In genomic region chr19:46849443-46849997, GRCm38 (mm10) we compare ENCODE assay signal across 9 mouse cellular contexts.
DNase-seq lines count a peak whose midpoint lies in the region; ATAC-seq and TF ChIP-seq lines count a peak whose summit lies in the region.
"Had no signal": no experiment of that assay in that cellular context is flagged by ENCODE, and none has a peak within 500 bp of the region (broad histone marks: within the 10 kb centered on the region; RNA-seq: fewer than 3 reads in every experiment).

No protein-coding gene starts in this region.

- no peaks in the 10 kb centered on the region for H3K36me3 ChIP-seq in kidney, embryonic 14.5 days (ENCODE audit: control insufficient read depth, insufficient read depth, low read length)
- H3K36me3 ChIP-seq in forebrain, postnatal 0 days (ENCODE audit: insufficient read depth): no peaks in the 10 kb centered on the region
- H3K36me3 ChIP-seq: heart, embryonic 15.5 days had no signal

- WGBS in kidney, embryonic 14.5 days: 57% methylated on average over 9 of the region's 9 CpGs
- 79% methylated on average over 9 of the region's 9 CpGs for WGBS in forebrain, postnatal 0 days

- H3K27me3 ChIP-seq in kidney, embryonic 14.5 days (ENCODE audit: control insufficient read depth, insufficient read depth, low read length): no peaks in the 10 kb centered on the region
- H3K27me3 ChIP-seq in forebrain, postnatal 0 days (ENCODE audit: insufficient read depth, low read length): no peaks in the 10 kb centered on the region
- H3K27me3 ChIP-seq: heart, embryonic 15.5 days had no signal

- peak; percentile 68 for DNase-seq in kidney, adult 11 months
- peak; percentile 90 for DNase-seq in c-Kit-positive CD71-positive TER-119-positive erythroid progenitor cells, embryonic 14.5 days (ENCODE audit: low spot score)
- peak; percentile 65 to 78 for DNase-seq in kidney, postnatal 36 days
- DNase-seq in spleen, postnatal 36 days (ENCODE audit: low spot score in 2 of 2): peak; percentile 68 to 84
- DNase-seq in embryo, embryonic 10 days (ENCODE audit: low spot score): no peak
- no peak for DNase-seq in lung, postnatal 25 days (ENCODE audit: low spot score)
- DNase-seq in forebrain, postnatal 0 days: no peak

- H3K9ac ChIP-seq in kidney, embryonic 14.5 days (ENCODE audit: low read depth, low read length): no peak overlapping the region
- no peak overlapping the region for H3K9ac ChIP-seq in forebrain, postnatal 0 days
- H3K9ac ChIP-seq: heart, embryonic 15.5 days had no signal

- ATAC-seq in kidney, embryonic 14.5 days (ENCODE audit: low FRiP score, low TSS enrichment): no peak
- ATAC-seq in forebrain, postnatal 0 days: no peak

- H3K9me3 ChIP-seq in kidney, embryonic 14.5 days (ENCODE audit: control insufficient read depth, low read length): no peaks in the 10 kb centered on the region
- H3K9me3 ChIP-seq in forebrain, postnatal 0 days (ENCODE audit: low read length): no peaks in the 10 kb centered on the region
- H3K9me3 ChIP-seq: heart, embryonic 15.5 days had no signal

- H3K4me3 ChIP-seq in kidney, embryonic 14.5 days (ENCODE audit: low read length): no peak overlapping the region
- H3K4me3 ChIP-seq in forebrain, postnatal 0 days (ENCODE audit: low read depth, low read length): no peak overlapping the region
- H3K4me3 ChIP-seq: heart, embryonic 15.5 days had no signal

- H3K27ac ChIP-seq in kidney, embryonic 14.5 days (ENCODE audit: low read depth, low read length): no peak overlapping the region
- no peak overlapping the region for H3K27ac ChIP-seq in forebrain, postnatal 0 days (ENCODE audit: low read depth, low read length)

- H3K4me2 ChIP-seq in kidney, embryonic 14.5 days (replicated peaks; ENCODE audit: low read depth, low read length): no peak overlapping the region
- no peak overlapping the region for H3K4me2 ChIP-seq in forebrain, postnatal 0 days (ENCODE audit: low read depth)

- no peak for TF ChIP-seq CTCF in forebrain, postnatal 0 days (IDR thresholded peaks at IDR 0.05; ENCODE audit: low read depth)

- H3K4me1 ChIP-seq in kidney, embryonic 14.5 days (ENCODE audit: control insufficient read depth, insufficient read depth, low read length): peaks cover 5% of the 10 kb centered on the region
- H3K4me1 ChIP-seq in forebrain, postnatal 0 days (ENCODE audit: insufficient read depth): no peaks in the 10 kb centered on the region

Comparison
In these comparisons a context has a peak if more than half of its experiments do, and no peak if none do; other contexts are left out.
1. DNase-seq: peak in kidney, adult 11 months (single experiment), c-Kit-positive CD71-positive TER-119-positive erythroid progenitor cells, embryonic 14.5 days (single experiment), kidney, postnatal 36 days (2 of 2) and spleen, postnatal 36 days (2 of 2); none in embryo, embryonic 10 days (single experiment), lung, postnatal 25 days (single experiment) and forebrain, postnatal 0 days (single experiment).